Mouse (Mus musculus): ENCODE results near the gene Csrp2.
A peak's percentile ranks its signal among the peaks of the same experiment; 100 is the strongest.

The Csrp2 gene

DNA sequence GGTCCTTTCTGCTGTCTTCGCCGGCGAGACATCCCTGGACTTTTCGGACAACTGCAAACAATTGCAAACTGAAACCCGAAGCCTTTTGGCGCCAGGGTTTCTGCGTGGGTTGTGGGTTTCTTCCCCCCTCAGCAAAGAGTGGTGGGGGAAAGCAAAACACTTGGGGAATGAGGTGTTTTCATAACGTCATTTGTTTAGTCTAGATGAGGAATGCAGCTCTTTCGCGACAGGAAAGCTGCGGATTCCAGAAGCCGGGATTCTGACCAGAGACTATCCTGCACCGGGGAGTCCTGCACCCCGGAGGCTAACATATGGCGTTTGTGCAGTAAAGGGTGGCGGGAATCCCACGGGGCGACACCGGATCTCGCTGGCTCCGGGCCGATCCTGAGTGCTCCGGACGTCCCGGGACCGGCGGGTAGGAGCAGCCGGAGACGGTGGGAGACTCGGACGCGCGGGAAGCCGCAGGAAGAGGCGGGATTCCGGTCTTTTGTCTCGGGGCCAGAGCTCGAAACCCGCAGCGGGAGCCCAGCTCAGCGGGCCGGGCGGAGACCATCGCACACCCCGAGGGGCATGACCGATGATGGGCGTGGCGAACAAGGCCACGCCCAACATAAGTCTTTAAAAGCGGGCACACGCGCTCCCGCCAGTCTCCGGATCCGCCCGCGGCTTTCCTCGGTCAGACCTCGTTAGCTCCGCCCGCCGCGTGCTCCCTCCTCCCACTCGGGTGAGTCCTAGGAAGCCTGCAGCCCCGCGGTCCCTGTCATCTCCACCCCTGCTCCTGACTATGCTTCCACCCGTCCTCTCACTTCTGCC is at the start of gene Csrp2:
Csrp2 (plus strand) TSS at position 259 of the 813 bp plus-strand sequence.
- DNase-seq, result peak; percentile 98

DNA sequence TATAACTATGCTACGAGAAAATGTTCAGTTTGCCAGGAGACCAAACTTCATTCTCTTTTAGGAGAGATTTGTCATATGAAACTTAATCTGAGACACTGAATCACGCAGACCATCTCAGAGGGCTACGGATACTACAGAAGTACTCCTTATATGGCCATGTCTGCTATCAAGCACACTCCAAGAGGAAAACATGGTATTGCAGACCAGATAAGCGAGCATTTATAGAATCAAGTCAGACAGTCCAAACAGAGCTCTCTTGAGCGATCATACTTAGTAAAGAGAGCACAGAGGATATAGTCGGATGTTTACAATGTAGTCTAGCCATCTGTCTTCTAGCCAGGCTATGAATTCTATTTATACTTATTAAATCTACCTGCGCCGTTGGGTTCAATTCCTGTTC is 44.7 kb upstream of the Csrp2 start:
- DNase-seq, result no peak

DNA sequence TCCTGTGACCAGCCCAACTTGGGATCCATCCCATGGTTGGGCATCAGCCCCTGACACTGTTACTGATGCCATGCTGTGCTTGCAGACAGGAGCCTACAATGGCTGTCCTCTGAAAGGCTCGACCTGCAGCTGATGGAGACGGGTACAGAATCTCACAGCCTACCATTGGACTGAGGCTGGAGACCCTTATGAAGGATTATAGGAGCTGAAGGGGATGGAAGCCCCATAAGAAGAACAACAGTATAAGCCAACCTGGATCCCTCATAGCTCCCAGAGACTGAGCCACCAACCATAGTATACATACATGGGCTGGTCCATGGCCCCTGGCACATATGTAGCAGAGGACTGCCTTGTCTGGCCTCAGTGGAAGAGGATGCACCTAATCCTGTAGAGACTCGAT is 42.6 kb upstream of the Csrp2 start:
- no peak for DNase-seq

DNA sequence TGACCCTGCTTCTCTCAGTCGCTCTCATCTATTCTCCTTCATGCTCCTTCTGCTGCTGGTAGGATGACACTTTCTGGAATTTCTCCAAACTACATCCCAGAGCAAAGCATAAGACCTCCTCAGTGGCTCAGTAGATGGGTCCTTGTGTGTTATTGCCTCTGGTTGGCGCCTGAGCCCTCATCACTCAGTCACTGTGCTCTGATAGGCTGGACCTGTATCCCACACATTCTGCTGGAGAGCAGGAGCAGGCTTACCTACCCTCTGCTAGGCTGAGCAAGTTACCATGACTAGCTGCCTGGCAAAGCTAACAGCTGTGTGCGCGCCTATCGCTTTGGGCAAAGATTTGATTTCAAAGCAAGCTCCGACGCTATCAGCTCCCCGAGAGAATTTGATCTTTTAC is 41.7 kb upstream of the Csrp2 start:
- DNase-seq, result no peak

DNA sequence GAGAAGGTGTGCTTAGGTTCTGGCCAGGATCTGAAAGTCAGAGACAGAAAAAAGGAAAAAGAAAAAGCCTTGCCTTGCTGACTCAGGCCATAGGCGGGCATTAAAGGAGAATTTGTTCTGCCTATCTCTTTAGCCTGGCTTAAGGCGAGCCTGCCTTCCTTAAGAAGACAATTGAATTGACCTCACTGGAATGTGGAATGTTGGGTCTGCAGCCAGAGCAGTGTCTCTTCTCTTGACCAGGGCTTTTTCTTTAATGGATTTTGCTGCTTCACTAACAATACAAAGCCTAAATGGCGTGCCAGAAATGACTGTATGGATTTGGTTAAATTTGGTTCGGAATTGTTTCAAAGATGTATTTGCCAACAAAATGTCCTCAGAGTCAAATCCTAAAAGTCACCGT is 40.9 kb upstream of the Csrp2 start:
- peak; percentile 43 for DNase-seq

DNA sequence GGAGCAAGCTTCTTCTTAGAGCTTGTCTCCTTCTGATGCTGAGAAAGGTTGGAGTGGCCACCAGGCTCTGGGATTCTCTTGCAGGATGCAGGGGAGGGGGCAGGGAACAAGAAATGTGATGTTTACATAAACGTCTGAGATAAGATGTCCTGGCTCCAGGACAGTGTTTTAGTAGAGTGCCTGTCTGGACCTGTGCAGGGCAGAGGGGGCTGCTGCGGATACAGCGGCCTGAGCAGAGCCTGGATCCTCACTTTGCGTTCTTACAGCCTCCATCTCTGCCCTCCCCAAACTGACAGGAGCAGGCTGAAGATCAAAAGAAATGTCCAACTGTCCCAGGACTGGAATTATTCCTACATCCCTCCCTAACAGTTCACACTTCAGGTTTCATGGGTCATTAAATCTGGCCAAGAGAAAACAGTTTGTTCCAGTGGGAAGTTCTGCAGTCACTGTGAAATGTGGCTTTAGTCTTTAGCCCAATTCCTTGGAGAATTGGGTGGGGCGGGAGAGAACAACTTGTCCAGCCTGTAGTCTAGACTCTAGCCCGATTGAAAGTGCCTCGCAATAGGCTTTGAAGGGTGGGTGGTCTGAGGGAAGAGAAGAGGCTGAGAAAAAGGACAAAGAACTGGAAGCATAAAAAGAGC is 40.0 kb upstream of the Csrp2 start:
- peak; percentile 48 for DNase-seq

DNA sequence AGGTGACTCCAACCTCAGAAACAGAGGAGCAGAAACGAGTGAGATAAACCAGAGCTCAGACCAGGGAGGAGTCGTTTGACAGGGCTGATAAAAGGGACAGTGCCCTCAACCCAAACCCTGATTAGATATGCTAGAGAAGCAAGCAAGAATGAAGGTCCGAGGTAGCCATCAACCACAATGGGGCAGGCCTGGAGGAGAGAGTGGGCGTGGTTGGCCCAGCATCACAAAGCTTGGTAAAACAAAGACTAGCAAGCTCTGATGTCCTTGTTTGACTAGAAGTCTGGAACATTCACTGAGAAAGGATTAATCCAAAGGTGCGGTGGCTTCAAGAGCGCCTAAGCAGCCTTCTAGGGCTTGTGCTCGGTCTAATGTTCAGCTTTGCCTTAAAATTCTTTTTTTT is 38.2 kb upstream of the Csrp2 start:
- DNase-seq, result no peak

DNA sequence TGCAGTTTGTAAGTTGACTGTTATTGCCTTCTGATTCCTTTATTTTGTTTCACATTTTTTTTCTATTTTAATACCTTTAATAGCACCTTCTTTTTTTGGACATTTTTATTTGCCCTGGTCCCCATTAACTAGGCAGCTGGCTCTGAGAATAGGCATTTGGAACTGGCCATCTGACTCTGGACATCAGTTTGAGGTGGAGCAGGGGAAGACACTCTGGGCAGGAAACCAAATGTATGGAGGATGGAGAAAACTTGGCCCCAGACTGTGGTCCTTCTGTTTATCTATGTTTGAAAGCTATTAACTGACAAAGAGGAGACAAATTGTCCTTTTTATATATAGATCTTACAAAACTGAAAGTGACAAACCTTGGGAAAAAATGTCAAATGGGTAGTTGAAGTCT is 36.9 kb upstream of the Csrp2 start:
- DNase-seq, result no peak

DNA sequence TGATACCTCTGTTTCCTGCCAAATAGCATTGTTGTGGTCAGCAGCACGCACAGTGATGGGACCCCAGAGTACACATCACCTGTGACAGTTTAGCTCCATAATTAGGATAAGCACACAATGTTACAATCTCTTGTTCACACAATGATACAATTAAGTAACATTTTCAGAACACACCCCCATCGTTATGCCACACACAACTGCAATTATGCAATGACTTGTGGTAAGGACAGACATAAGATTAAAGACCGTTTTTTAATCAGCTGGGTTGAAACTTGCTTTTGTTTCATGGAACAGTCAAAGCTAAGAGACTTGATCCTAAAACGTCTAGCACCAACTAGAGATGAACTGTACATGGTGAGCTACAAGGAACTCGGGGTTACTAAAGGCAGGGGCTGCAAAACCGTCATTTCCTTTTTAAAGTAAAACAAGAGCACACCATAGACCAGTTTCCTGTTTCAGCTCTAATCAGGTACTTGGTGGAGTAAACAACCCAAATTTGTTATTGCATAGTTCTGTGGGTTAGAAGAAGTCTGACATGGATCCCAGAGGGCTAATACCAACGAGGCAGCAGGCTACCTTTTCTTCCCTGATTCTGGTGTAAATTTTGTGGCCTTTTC is 28.8 kb upstream of the Csrp2 start:
- DNase-seq, result no peak

DNA sequence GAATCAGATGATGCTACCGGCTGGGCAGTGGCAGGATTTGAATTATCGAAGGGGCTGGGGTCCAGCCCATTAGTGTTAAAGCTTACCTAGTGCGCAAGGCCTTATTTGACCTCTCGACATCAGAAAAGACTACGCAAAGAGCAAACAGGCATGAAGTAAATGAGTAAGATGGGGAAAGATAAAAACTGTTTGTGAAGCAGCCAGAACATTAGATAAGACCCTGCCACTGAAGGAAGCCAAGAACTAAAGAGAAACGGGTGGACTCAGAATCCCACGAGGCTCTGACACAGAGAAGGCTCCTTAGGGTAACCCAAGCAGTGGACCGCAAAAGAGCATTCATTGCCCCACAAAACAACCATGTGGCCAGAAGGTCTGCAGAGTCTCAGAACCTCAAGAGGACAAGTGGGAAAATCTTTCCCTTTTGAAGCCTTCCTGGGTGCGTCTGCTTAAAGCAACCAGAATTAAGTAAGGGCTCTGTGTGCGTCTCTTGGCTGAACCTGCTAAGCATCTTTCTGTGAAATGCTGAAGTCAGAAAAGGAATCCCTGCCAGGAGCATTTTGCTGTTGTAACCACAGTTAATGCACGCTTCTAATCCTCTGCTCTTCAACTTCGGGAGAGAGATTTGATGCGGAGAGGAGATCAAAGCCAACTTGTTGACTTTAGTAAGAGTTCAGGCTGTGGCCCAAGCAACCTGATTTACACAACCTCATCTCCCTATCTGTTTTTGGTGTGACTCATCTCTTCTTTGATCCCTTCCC is 19.7 kb upstream of the Csrp2 start:
- DNase-seq, result no peak

DNA sequence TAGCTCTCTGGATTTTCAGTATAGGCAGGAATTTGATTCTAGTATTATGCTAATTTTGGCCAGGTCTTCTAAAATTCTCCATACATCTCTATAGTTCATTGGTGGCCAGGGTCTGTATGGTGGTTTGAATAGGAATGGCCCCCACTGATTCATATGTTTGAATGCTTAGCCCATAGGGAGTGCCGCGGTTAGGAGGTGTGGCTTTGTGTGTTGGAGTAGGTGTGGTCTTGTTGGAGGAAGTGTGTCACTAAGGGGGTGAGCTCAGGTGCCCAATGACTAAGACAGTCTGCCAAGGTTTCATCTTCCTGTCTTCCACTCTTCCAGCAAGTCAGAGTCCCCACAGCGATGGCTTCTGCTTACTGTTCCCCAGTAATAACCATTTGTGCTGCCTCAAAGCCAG is 15.7 kb upstream of the Csrp2 start:
- DNase-seq, result no peak

DNA sequence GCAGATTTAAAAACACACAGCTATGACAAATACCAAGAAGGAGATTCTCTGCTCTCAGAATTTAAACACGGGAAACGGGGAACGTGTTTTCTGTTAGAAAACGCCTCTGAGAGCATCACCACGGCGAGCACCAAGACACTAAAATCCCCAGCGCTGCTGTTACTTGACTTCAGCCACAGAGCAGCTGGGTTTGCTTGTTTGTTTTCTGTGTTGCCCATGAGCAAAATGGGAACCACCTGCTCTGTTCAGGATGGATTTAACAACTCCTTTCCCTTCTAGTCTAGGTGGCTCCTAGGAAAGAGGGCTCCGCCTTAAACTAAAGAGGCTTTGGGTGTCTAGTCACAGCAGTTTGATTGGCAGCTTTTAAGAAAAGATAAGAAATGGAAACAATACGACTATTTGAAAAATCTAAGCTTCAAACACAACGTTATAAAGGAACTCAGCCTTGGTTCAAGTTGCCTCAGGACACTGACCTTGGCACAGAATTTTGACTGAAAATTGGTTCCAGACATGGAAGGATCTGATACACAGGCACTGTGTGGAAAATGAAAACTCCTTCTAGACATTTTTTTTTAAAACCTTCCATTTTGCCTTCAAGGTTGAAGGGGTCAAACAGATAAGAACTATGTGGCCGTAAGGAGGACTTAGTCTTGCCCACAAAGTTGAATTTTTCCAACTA is 2.8 kb upstream of the Csrp2 start:
- no peak for DNase-seq

DNA sequence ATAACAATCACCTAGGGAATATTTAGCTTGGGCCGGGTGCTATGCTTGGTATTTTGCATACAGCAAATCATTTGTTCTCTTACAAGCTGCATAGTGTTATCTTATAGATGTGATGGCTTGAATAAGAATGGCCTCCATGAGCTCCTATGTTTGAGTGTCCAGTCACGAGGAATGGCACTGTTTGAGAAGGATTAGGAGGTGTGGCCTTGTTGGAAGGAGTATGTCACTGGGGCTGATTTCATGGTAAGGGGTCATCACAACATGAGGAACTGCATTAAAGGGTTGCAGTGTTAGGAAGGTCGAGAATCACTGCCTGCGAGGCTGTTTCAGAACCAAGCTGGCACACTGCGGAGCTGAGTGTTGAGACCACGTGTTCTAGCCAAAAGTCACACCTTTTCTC is 2.1 kb upstream of the Csrp2 start:
- no peak for DNase-seq

DNA sequence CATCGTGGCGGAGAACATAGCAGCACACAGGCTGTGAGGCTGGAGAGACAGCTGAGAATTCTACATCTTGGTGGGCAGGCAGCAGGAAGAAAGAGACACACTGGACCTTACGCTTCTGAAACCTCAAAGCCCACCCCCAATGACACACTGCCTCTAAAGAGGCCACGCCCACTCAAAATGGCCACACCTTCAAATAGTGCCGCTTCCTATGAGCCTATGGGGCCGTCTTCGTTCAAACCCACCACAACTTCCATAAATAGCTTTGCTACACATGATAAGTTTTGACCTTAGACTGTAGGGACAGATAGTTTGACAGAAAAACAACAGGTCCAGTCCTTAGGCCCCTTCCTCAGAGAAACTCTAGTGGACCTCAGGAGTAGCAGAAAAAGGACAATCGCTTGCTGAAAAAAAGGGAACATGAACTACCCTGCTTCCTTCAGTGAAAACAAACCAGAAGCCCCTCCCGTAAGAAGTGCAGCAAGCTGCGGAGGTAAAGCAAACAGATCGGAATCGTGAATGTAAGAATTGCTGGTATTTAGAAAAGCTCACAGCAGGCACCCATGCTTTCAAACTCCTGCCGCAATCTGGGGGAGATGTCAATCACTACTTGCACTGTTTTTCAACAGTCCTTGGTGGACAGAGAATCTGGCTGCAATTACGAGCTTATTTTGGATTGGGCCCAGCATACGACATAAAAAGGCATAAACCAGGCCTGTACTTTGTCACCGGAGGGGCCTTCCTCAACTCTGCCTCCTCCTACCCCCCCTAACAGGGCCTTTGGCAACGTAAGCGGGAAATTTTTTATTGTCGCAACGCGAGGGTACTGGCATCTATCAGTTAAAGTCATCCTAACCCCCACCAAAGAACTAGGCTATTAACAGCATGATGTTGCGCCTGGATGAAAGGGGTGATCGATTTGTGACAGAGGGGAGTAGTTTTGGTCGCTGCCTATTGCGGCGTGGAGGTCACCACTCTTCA is 886 bp upstream of the Csrp2 start:
- DNase-seq, result peak; percentile 76

DNA sequence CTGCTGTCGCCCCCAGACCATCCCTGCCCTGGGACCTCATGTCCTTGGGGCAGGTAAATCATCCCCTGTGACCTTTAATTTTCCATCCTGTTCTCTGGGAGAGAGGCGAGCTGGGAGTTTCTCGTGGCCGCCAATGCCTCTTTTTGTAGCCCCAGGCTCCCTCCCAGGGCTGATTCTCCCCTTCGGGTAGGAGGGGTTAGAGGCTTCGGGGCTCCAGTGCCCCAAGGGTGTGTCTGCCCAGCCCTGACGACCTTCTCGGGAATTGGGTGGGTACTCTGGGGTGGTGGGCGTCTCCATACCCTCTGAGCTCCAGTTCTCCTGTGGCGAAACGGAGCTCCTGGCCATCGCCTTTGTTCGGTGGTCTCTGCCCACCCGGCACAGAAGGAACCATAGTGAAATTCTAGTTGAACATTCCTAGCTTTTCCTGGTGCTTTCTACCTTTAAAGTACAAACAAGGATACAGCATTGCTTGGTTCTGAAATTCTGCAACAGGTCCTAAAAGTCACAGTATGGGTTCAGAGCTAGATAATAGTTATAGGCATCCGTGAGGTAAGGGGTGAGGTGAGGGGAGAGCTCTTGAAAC is 870 bp downstream of the Csrp2 start:
- DNase-seq, result peak; percentile 65

DNA sequence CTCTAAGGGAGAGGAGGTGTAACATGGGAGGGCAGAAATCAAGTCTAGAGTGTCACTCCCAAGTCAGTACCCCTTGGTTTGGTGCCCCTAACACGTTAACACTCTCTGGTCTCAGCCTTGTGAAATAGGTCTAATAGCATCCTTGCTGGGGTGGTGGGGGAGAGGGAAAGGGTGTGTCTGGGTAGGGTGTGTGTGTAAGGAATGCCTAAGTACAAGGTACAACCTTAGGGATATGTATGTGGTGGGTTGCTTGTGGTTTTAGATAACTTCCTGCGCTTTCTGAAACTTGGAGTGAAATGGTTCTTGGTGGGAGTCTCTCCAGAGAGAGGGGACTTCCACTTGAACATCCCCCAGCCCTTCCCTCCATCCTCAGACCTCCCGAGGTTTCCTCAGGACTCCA is 2.3 kb downstream of the Csrp2 start:
- no peak for DNase-seq

DNA sequence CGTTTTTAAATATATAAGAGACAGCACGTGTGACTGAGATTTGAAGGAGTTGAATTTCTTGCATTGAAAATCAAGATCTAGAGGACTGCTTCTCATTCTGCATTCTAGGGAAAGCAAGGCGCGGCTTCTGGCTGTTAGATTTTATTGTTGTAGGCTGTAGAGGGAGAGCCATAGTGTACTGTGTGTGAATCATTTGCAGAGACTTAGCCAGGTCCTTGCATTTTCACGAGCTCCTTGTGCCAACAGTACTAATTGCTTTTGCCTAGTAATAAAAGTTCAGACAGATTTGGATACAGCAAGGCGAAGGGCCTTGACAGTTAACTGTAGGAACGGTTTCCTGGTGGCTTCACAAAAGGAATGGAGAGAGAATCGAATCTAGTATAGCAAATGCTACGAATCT is 3.0 kb downstream of the Csrp2 start:
- DNase-seq, result no peak

DNA sequence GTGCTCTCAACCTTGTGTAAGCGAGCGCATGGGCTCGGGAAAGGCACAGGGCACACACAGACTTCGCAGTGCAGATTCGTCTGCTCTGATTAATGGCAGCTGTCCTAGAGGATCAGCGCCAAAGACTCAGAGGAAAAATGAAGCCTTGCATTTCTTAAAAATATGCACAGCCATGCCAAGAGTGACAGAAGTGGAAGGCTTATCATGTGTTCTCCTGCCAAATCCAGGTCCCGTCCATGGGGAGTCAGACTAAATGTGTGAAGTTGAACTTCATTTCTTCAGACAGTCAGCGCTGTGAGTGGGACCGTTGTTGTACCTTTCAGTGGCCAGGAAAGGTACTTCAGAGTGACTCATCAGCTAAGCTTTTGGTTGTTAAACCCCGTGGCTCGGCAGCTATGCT is 7.9 kb downstream of the Csrp2 start:
- DNase-seq, result no peak

DNA sequence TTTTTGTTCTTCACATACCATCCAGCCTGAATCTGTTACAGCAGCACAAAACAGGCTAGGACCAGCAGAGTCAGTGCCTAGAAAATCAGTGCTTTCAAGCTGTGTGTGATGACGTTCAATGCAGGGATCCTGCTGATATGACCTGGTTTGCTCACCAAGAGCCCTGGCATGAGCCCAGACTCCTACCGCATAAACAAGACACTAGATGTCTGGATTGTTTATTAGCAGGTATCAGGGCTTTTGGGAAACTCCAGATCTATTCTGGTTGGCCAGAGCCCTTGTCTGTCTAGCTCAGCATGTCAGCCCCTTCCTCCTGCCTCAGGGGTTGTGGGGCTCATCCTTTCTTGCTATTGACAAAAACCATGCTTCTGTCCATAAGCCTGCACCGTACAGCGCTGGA is 10.2 kb downstream of the Csrp2 start:
- no peak for DNase-seq

DNA sequence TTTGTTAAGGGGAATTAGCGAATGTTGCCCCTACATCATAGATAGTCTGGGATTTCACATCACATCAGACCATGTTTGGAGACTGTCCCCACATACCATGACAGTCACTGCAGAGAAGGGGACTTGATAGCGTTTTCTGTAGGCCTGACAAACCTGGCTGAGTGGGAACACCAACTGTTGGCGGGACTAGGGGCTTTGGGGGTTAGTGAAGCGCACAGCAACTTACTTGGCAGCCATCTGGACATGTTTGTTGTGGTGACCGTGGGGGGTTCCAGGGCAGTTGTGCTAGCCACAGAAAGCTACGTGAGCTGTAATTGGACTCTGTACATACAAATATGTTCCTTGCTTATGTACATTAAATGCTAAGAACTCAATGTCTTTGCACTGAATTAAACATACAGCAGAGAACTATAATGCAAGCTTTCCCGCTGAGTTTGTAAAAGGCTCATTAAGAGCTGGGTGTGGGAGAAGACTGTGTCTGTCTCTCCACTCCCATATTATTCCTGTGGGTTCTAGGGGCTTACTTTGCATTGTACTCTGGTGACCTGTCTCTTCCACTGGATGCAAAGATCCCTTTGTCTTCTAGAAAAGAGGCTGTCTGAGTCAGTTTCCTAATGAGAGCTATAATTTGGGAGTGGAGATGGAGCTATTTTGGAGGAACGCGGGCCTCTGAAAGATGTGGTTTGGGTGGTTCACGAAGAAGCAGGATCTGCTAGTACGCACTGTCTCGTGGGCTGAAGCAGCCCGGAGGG is 11.7 kb downstream of the Csrp2 start:
- peak; percentile 57 for DNase-seq

All from embryo, embryonic 11 days (tissue).